Mouse (Mus musculus) spleen, adult 2 months (tissue): Measurements from ENCODE around the gene Kncn. TPM values are rescaled to one million over a fixed set of nuclear protein-coding genes. Genes with fewer than 3 reads are reported as not detected.

Source experiments
- DNase-seq, 2 experiments: peaks; one replicate each; pipeline versions ENCODE4 v3.0.0 to v3.0.0-alpha.2; 2012 to 2021; ENCODE audit warnings: low spot score in 2 of 2, low read depth in 1 of 2
- H3K27ac ChIP-seq: fragments of 200-500 bp; 2 replicates; pipeline ENCODE4 v1.5.1; 2012; ENCODE audit warnings: low read length, inconsistent platforms; ENCODE audit not compliant: insufficient read depth
- H3K27me3 ChIP-seq: fragments of 200-500 bp; 2 replicates; pipeline ENCODE4 v1.6.1; 2012; ENCODE audit warnings: mild to moderate bottlenecking, moderate library complexity, low read length, inconsistent platforms; ENCODE audit not compliant: control insufficient read depth, insufficient read depth
- H3K36me3 ChIP-seq: fragments of 200-500 bp; 2 replicates; pipeline ENCODE4 v1.6.1; 2012; ENCODE audit warnings: mild to moderate bottlenecking, low read length, inconsistent platforms; ENCODE audit not compliant: control insufficient read depth, insufficient read depth
- H3K4me1 ChIP-seq: fragments of 200-500 bp; 2 replicates; pipeline ENCODE4 v1.6.1; 2011; ENCODE audit warnings: inconsistent platforms; ENCODE audit not compliant: control insufficient read depth, insufficient read depth, insufficient read length
- H3K4me3 ChIP-seq: fragments of 200-500 bp; 2 replicates; pipeline ENCODE4 v1.5.1; 2011; ENCODE audit warnings: mild to moderate bottlenecking, inconsistent platforms; ENCODE audit not compliant: insufficient read depth, insufficient read length; ENCODE audit errors: extremely low read depth
- CTCF ChIP-seq: fragments of 200-500 bp; IDR thresholded peaks from 2 replicates; pipeline ENCODE4 v1.5.1; 2011; ENCODE audit warnings: mild to moderate bottlenecking, inconsistent platforms; ENCODE audit not compliant: insufficient read depth, insufficient read length, insufficient replicate concordance; ENCODE audit errors: extremely low read depth
- POLR2A ChIP-seq: fragments of 200-500 bp; IDR thresholded peaks from 2 replicates; pipeline ENCODE4 v1.6.1; 2011; ENCODE audit warnings: low read depth, low read length, inconsistent platforms
- WGBS: fragments of 180-500 bp; shearing (Covaris S2); methylation state at CpG from one replicate; pipeline ENCODE4 v1.1.7; 2018; 5-methylcytosine and 5-hydroxymethylcytosine counted together
- polyA plus RNA-seq: library from polyadenylated mRNA; depleted of rRNA; stranded (reverse); fragments of >200 nt; gene quantifications from 2 replicates; pipeline ENCODE4 v1.2.3, GENCODE M21; 2012

Kncn gene
- polyA plus RNA-seq, 1 experiment: not detected

GRCm38 (mm10) chr4:115878216-115878678, 6.0 kb upstream of the Kncn start:
- TF ChIP-seq POLR2A: no peak
- TF ChIP-seq CTCF: no peak
- H3K36me3 ChIP-seq: peaks cover 29% of the 10 kb centered on the region
- DNase-seq: no peak
- H3K4me1 ChIP-seq: no peaks in the 10 kb centered on the region
- WGBS: 77% methylated on average over 11 of the region's 11 CpGs
- H3K27me3 ChIP-seq: no peaks in the 10 kb centered on the region
- no peak overlapping the region for H3K4me3 ChIP-seq
- no peak overlapping the region for H3K27ac ChIP-seq

DNA sequence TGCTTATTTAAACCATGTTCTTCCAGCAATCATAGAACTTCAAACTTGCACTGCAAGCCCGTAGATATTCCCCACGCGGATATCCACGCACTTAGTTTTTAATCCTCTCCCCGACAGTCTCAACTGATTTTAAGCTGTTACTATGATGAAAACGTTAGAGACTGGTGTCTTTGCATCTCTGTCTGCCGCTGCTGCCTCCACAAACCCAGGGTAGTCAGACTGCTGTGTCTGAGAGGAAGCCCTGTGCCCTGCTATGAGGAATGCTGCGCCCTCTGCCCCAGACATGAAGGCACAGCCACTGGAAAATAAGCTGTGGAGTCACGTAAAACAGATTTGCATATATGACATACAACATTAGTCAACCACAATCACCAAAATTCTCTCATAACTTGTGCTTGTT, 5.4 kb upstream of the Kncn start:
- Histone ChIP-seq H3K36me3 (peaks cover 25% of the 10 kb centered on the region), H3K27ac (no peak overlapping the region), H3K27me3 (no peaks in the 10 kb centered on the region), H3K4me1 (no peaks in the 10 kb centered on the region), H3K4me3 (no peak overlapping the region)
- 83% methylated on average over 9 of the region's 9 CpGs for WGBS
- DNase-seq: no peak
- no peak for TF ChIP-seq CTCF
- no peak for TF ChIP-seq POLR2A

DNA sequence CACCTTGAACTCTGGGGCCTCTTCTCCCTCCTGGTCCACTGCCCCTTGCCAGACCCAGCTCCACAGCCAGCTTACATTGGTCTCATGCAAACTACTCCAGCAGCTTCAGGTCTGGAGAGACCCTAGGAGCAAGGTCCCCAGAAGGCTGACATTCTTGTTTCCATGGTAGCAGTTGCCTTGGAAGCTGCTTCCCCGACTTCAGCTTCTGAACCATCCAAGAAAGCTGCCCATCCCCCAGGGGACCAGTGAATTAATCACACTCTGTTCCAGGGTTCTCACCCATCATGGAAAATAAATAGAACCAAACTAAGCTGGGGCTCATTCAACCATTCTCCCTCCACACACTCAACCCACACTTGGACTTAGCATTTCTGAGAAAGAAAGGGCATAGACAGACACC, 3.0 kb upstream of the Kncn start:
- TF ChIP-seq CTCF (no peak), POLR2A (no peak)
- H3K27me3 ChIP-seq: no peaks in the 10 kb centered on the region
- H3K27ac ChIP-seq: no peak overlapping the region
- H3K4me1 ChIP-seq: no peaks in the 10 kb centered on the region
- DNase-seq: no peak
- 42% methylated on average over 1 of the region's 1 CpGs for WGBS
- peaks cover 11% of the 10 kb centered on the region for H3K36me3 ChIP-seq
- no peak overlapping the region for H3K4me3 ChIP-seq

DNA sequence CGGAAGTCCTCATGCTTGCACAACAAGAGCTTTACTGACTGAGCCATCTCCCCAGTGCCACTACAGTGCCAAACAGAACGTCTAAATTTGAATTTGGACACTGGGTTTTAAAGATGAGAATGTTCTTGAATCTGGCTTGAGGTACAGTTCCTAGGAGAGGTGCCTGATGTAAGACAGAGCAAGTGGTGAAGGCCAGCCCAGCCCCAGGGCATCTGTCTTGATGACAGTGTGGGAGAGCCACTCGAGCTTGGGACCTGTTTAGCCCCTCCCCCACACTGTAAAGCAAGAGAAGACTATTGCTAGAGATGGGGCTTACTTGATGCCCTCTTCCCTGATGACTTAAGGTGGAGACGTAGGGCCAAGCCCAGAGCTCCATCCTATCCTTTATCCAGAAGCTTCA, 2.0 kb upstream of the Kncn start:
- 59% methylated on average over 4 of the region's 4 CpGs for WGBS
- H3K36me3 ChIP-seq: peaks cover 7% of the 10 kb centered on the region
- no peak overlapping the region for H3K4me3 ChIP-seq
- H3K4me1 ChIP-seq: no peaks in the 10 kb centered on the region
- no peak for TF ChIP-seq CTCF
- TF ChIP-seq POLR2A: no peak
- DNase-seq: no peak
- H3K27me3 ChIP-seq: no peaks in the 10 kb centered on the region
- no peak overlapping the region for H3K27ac ChIP-seq

DNA sequence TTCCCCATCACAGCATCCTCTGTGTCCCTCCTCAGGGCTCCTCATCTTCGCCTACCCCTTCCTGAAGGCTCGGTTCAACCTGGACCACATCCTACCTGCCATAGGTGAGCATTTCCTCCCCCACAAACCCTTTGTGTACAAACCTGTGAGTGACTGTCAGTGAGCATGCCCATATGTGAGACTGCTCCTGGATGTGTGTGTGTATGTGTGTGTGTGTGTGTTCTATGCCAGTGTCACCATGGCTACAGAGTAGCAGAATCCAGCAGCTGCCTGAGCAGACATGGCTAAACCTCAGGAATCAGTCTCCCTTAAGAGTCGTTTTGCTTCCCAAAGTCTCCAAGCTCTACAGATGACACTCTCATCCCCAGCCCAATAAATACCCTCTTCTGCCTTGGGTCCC, 1.6 kb downstream of the Kncn start:
- WGBS: 78% methylated on average over 3 of the region's 3 CpGs
- Histone ChIP-seq H3K36me3 (no peaks in the 10 kb centered on the region), H3K27ac (no peak overlapping the region), H3K4me3 (no peak overlapping the region), H3K4me1 (no peaks in the 10 kb centered on the region), H3K27me3 (0 out of 2 replicates have a peak, but pooled peaks cover 5% of the 10 kb centered on the region)
- no peak for DNase-seq
- TF ChIP-seq POLR2A (no peak), CTCF (no peak)

DNA sequence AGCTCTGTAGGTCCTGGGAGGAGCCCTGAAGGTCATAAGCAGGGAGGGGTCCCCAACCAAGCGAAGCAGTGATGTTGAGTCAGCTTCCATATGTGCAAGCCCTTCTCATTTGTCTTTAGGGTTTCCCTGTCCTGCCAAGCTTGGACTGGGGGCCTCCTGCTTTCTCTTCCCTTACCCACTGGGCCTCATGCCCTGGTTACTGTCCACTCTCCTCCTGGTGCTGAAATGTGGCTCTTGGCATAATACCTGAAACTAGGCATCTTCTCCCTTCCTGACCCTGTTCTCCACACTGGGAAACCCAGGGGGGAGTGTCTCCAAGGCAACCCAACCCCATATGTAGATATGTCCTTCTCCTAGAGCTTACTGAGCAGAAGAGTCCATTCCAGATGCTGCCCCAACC, 2.7 kb downstream of the Kncn start:
- no peaks in the 10 kb centered on the region for H3K36me3 ChIP-seq
- H3K27me3 ChIP-seq: 0 out of 2 replicates have a peak, but pooled peaks cover 5% of the 10 kb centered on the region
- H3K4me3 ChIP-seq: no peak overlapping the region
- DNase-seq: no peak
- H3K4me1 ChIP-seq: no peaks in the 10 kb centered on the region
- H3K27ac ChIP-seq: no peak overlapping the region
- TF ChIP-seq CTCF (no peak), POLR2A (no peak)
- 48% methylated on average over 1 of the region's 1 CpGs for WGBS

DNA sequence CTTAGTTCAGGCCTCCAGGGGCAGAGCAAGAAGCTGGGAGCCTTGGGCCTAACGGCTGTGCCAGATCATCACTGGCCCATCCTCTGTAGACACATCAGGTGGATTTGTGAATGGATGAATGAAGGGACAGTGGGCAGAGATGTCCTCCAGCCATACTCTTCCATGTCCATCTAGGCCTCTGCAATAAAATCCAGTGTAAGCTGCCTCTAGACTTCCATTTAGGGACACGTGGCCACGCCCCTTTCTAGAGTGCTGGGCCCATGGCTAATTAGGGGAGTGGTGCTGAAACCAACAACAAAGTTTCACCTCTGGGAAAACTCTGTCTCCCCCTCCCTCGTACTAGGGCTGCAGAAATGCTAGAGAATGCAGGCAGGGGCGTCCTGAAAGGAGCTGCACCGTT, 5.9 kb downstream of the Kncn start:
- Histone ChIP-seq H3K4me3 (no peak overlapping the region), H3K36me3 (no peaks in the 10 kb centered on the region), H3K27ac (no peak overlapping the region), H3K4me1 (no peaks in the 10 kb centered on the region), H3K27me3 (0 out of 2 replicates have a peak, but pooled peaks cover 5% of the 10 kb centered on the region)
- DNase-seq: no peak
- TF ChIP-seq POLR2A (no peak), CTCF (no peak)
- WGBS: 23% methylated on average over 6 of the region's 6 CpGs

DNA sequence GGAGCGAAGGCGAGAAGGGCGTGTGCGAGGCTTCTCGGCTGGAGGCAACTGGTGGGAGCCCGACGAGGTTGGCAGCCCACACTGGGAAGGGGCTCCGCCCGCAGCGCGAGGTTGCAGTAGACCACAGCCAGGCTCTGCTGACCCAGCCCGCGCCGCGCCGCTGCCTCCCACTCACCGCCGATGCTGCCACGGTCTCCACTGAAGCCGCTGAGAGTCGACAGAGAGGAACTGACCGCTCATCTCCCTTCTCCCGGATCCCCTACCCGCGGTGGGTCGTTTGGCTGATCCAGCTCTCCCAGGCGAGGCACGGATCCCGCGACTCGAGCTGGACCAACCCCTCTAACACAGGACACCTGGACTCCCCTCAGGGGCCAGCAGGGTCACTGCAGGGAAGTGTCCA, 6.4 kb downstream of the Kncn start, which contains the start of gene 6430628N08Rik:
Gene 6430628N08Rik (plus strand): TSS at position 113 of the 400 bp plus-strand sequence.
- Histone ChIP-seq H3K4me1 (no peaks in the 10 kb centered on the region), H3K4me3 (no peak within 1 kb of the TSS), H3K27ac (no peak within 1 kb of the TSS), H3K27me3 (0 out of 2 replicates have a peak, but pooled peaks cover 5% of the 10 kb centered on the region), H3K36me3 (no peaks in the 10 kb centered on the region)
- no peak for DNase-seq
- WGBS: 7% methylated on average over 31 of the region's 31 CpGs
- TF ChIP-seq POLR2A (no peak), CTCF (no peak)
